Mouse (Mus musculus) B cell, adult 62 days (primary cell): ENCODE measurements around the gene Zc3h15. TPM values are rescaled to one million over a fixed set of nuclear protein-coding genes. Genes with fewer than 3 reads are reported as not detected.

Experiments
- total RNA-seq: library from RNA; stranded (reverse); gene quantifications from 4 replicates; pipeline ENCODE4 v1.2.4, GENCODE M21; 2023

The Zc3h15 gene
- total RNA-seq, result 99.8 to 118 TPM (median 117 TPM) in 4 replicates

DNA sequence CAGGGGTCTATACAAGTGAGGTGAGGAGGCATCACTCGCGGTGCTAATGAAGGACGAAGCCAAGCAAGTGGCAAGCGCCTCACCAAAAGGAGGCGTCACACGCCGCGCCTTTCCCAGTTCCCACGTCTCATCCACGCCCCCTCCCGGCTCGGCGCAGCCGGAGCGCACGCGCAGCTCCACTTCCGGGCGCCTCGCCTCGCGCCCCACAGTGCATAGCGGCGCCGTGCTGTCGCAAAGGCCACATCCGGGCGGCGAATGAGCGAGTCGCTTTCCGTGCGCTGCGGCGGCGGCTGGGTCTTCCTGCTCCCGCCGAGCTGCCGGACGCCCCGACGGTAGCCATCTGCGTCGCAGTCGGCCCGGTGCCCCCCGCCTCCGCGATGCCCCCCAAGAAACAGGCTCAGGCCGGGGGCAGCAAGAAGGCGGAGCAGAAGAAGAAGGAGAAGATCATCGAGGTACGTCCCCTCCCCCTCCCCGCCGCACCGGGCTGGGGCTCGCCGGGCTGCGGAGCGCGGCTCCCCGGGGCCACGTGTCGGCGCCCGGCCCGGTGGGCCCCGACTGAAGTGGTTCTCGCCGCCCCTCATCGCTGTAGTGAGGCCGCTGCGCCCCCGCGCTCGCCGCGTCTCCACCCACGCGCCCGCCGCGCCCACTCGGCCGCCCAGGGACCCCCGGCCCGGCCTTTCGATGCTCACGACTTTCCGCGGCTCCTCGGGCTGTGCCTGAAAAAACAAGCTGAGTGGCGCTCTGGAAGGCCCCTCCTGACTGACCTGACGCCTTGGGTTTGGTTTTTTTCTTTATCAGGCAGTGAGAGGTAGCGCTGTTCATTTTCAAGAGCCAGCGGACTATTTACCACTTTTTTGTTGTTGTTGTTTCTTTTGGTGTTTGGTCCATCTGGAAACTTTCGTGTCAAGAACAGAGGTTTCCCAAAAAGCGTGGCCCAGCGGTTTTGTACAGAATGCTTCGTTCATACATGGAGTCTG, at the start of gene Zc3h15:
TSS of gene Zc3h15 (plus strand) at position 160 of the 977 bp plus-strand sequence.

Other genes with a start within 250 kb of the Zc3h15 start
- gene Itgav, start 80.0 kb downstream of the Zc3h15 start, total RNA-seq, result 53.9 to 61.7 TPM (median 57.2 TPM) in 4 replicates
- gene Fam171b, start 168.2 kb downstream of the Zc3h15 start, total RNA-seq, result 0.09 TPM in 1 of 4 replicates, not detected in the others